Mouse (Mus musculus): ENCODE measurements at regions not wholly inside any gene's neighbourhood (a gene's known extent, or its start where the extent isn't known, plus 50 kb on each side); places are given as distances from the start of the nearest gene placed in this dataset.

DNA sequence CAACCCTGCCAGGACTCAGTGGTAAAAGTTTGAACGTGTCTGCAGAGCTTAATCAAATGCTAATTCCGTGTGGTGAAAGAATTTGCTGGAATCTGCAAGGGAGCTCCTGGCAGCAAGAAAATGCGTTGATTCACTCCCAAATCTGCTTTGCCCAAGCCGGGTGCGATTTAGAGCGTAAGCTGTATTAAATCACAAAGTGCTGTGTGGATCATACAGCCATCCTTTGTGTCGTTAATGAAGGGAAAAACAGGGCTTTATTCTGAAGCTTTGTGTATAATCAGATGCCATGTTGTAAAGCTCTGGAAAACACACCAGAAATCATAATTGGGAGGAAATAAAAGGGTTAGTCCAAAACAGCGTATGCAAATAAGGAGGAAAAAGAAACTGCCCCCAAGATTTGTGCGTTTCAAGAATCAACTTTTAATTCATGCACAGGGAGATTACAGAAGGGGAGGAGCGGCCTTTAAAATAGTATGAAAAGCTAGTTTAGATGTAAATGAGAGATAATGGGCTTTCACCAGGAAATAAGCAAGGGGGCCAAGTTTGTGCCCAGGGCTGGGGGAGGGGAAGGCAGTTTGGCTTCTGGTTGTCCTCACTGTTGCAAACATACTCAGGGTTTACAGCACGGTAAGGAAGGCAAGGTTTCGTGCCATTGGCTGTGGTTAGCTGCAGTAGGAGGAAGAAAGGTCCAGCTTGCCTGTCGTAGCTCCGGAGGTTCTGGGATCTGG, 303.7 kb downstream of the H2al1j start:
- H3K27me3 ChIP-seq (ENCODE audit: insufficient read depth, low read length), result peaks cover 11% of the 10 kb centered on the region; the same call in 1 of the 2 replicates

DNA sequence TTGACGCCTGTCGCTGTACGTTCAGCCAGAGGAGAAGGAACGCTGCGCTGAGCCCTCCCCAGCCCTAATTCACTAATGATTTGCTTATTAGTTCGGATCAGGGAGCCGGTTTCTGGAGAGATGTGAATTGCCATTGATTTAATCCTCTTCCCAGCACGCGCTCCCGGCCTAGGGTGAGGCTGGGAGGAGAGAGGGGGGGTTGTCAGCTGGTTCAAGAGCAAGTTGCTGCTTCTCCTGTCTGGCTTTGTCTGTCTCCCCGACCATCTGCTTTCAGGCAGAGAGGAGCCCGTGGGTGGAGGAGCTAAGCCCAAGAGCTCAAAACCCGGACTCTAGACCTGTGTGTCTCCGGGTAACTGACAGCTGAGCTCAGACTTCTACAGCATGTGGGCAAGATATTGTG, 304.4 kb downstream of the H2al1j start:
- Histone ChIP-seq H3K9me3 (ENCODE audit: low read length) (no peaks in the 10 kb centered on the region), H3K4me1 (replicated peaks; ENCODE audit: low read depth, low read length) (peaks cover 22% of the 10 kb centered on the region), H3K4me3 (replicated peaks; ENCODE audit: low read length) (no peak overlapping the region), H3K27me3 (ENCODE audit: insufficient read depth, low read length) (peaks cover 11% of the 10 kb centered on the region; the same call in 1 of the 2 replicates), H3K36me3 (ENCODE audit: insufficient read depth, low read length) (no peaks in the 10 kb centered on the region)
- TF ChIP-seq POU5F1 (IDR thresholded peaks at IDR 0.05; ENCODE audit: borderline replicate concordance, low read length) (no peak), CTCF (conservative IDR thresholded peaks at IDR 0.05; ENCODE audit: low read length) (no peak), NANOG (IDR thresholded peaks at IDR 0.05; ENCODE audit: borderline replicate concordance, low read length) (no peak)

More for the DNA sequence above, 303.7 kb downstream of the H2al1j start:
- no peak overlapping the region for H3K4me3 ChIP-seq (replicated peaks; ENCODE audit: low read length)
- H3K36me3 ChIP-seq (ENCODE audit: insufficient read depth, low read length), result no peaks in the 10 kb centered on the region
- TF ChIP-seq POU5F1 (IDR thresholded peaks at IDR 0.05; ENCODE audit: borderline replicate concordance, low read length) (no peak), NANOG (IDR thresholded peaks at IDR 0.05; ENCODE audit: borderline replicate concordance, low read length) (no peak), CTCF (conservative IDR thresholded peaks at IDR 0.05; ENCODE audit: low read length) (no peak)
- peaks cover 22% of the 10 kb centered on the region for H3K4me1 ChIP-seq (replicated peaks; ENCODE audit: low read depth, low read length)
- H3K9me3 ChIP-seq (ENCODE audit: low read length), result no peaks in the 10 kb centered on the region

DNA sequence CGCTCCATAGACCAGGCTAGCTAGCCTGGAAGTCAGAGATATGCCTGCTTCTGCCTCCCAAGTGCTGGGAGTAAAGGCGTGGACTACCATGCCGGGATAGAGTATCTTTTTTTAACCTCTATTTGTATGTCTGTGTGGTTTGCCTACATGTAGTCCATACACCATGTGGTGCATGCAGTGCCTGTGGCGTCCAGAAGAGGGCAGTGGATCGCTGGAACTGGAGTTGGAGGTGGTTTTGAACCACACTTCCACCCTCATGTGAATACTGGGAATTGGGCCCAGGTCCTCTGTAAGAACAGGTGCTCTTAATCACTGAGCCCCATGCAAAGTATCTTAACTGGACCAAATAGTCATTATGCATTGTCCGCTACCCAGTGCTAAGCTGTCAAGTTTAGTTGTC, 306.2 kb downstream of the H2al1j start:
- Histone ChIP-seq H3K4me1 (replicated peaks; ENCODE audit: low read depth, low read length) (peaks cover 22% of the 10 kb centered on the region), H3K27me3 (ENCODE audit: insufficient read depth, low read length) (peaks cover 11% of the 10 kb centered on the region; the same call in 1 of the 2 replicates), H3K9me3 (ENCODE audit: low read length) (no peaks in the 10 kb centered on the region), H3K36me3 (ENCODE audit: insufficient read depth, low read length) (no peaks in the 10 kb centered on the region), H3K4me3 (replicated peaks; ENCODE audit: low read length) (no peak overlapping the region)
- TF ChIP-seq POU5F1 (IDR thresholded peaks at IDR 0.05; ENCODE audit: borderline replicate concordance, low read length), result no peak
- TF ChIP-seq NANOG (IDR thresholded peaks at IDR 0.05; ENCODE audit: borderline replicate concordance, low read length), result no peak
- TF ChIP-seq CTCF (conservative IDR thresholded peaks at IDR 0.05; ENCODE audit: low read length), result peak; percentile 48

DNA sequence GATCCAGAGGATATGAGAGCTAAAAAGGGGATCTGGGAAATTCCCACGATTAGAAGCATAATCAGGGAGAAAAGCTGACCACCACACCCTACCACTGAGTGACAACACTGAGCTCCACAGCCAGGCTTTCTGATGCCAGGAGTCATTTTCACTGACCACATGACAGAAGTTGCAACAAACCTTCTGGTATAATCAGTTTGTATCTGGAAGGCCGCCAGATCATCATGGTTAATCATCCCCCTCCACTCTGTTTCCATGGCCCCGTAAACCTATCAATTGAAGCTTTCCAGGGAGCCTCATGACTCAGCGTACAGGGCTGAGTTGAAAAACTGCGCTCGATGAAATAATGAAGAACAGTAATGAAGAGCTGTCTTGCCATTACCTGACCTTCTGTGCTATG, 316.9 kb downstream of the H2al1j start:
- Histone ChIP-seq H3K27me3 (ENCODE audit: insufficient read depth, low read length) (no peaks in the 10 kb centered on the region), H3K9me3 (ENCODE audit: low read length) (no peaks in the 10 kb centered on the region), H3K4me3 (replicated peaks; ENCODE audit: low read length) (no peak overlapping the region), H3K4me1 (replicated peaks; ENCODE audit: low read depth, low read length) (no peaks in the 10 kb centered on the region), H3K36me3 (ENCODE audit: insufficient read depth, low read length) (no peaks in the 10 kb centered on the region)
- no peak for TF ChIP-seq NANOG (IDR thresholded peaks at IDR 0.05; ENCODE audit: borderline replicate concordance, low read length)
- TF ChIP-seq POU5F1 (IDR thresholded peaks at IDR 0.05; ENCODE audit: borderline replicate concordance, low read length), result no peak
- TF ChIP-seq CTCF (conservative IDR thresholded peaks at IDR 0.05; ENCODE audit: low read length), result no peak

DNA sequence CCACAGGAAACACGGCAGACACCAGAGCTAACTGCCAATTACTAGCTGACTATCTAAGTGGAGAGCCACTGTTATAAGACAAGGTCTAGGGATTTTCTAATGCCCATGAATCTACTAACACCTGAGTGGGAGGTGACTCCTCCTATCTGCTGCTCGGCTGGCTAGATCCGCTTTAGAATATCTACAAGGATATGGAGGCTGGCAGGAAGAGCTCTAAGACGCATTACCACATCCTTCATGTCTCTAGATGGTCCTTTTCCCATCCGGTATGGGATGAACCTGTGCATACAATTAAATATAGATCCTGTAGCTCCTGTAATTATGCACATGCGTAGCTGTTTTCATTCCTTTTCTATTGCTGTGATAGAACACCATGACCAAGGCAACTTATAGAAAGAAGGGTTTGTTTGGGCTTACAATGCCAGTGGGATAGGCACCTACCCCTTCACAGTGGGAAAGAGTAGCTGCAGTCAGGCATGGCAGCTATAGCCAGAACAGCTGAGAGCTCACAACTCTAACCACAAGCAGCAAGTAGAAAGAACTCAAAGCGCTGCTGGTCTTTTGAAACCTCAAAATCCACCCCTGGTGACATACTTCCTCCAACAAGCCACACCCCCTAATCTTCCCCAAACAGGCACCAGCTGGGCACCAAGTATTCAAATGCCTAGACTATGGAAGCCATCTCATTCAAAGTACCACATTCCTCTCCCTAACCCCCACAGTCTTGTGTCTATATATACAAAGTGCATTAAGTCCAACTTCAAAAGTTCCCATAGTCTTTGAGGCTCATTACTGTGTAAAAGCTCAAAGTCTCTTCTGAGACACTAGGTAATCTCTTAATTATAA, 319.3 kb downstream of the H2al1j start:
- no peaks in the 10 kb centered on the region for H3K4me1 ChIP-seq (replicated peaks; ENCODE audit: low read depth, low read length)
- no peaks in the 10 kb centered on the region for H3K27me3 ChIP-seq (ENCODE audit: insufficient read depth, low read length)
- TF ChIP-seq NANOG (IDR thresholded peaks at IDR 0.05; ENCODE audit: borderline replicate concordance, low read length), result no peak
- TF ChIP-seq POU5F1 (IDR thresholded peaks at IDR 0.05; ENCODE audit: borderline replicate concordance, low read length), result no peak
- TF ChIP-seq CTCF (conservative IDR thresholded peaks at IDR 0.05; ENCODE audit: low read length), result no peak
- H3K36me3 ChIP-seq (ENCODE audit: insufficient read depth, low read length), result no peaks in the 10 kb centered on the region
- H3K9me3 ChIP-seq (ENCODE audit: low read length), result no peaks in the 10 kb centered on the region
- H3K4me3 ChIP-seq (replicated peaks; ENCODE audit: low read length), result no peak overlapping the region

DNA sequence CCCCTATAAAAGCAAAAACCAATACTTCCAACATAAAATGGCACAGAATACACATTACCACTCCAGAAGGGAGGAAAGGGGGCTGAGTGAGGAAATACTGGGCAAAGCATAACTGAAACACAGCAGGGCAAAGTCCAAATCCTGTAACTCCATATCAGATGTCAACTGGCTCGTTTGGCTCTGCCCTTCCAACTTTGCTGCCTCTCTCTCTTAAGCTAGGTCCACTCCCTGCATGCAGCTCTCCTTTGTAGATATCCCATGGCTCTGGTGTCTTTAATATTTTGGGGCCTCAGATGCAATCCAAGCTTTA, 319.9 kb downstream of the H2al1j start:
- H3K4me1 ChIP-seq (replicated peaks; ENCODE audit: low read depth, low read length), result no peaks in the 10 kb centered on the region
- H3K9me3 ChIP-seq (ENCODE audit: low read length), result no peaks in the 10 kb centered on the region
- H3K27me3 ChIP-seq (ENCODE audit: insufficient read depth, low read length), result no peaks in the 10 kb centered on the region
- H3K4me3 ChIP-seq (replicated peaks; ENCODE audit: low read length), result no peak overlapping the region
- TF ChIP-seq POU5F1 (IDR thresholded peaks at IDR 0.05; ENCODE audit: borderline replicate concordance, low read length) (no peak), NANOG (IDR thresholded peaks at IDR 0.05; ENCODE audit: borderline replicate concordance, low read length) (no peak), CTCF (conservative IDR thresholded peaks at IDR 0.05; ENCODE audit: low read length) (no peak)
- no peaks in the 10 kb centered on the region for H3K36me3 ChIP-seq (ENCODE audit: insufficient read depth, low read length)

DNA sequence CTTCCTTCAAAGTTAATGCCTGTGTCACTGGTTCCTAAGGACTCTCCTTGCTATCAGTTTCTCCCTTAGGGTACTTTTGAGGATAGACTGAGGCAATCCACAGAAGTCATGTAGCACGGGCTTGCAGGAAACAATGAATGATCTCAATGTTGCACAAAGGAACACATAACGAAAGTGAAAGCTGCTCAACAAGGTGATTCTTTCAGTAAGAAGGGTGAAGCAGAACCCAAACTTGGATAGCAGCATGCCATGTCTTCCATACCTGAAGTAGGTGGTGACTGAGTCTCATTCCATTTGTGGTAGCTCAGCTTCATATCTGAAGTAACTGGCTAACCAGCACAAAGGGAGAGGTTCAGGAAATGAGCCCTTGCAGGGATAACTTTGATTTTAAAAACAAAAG, 325.7 kb downstream of the H2al1j start:
- peaks cover 23% of the 10 kb centered on the region for H3K27me3 ChIP-seq (ENCODE audit: insufficient read depth, low read length)
- TF ChIP-seq CTCF (conservative IDR thresholded peaks at IDR 0.05; ENCODE audit: low read length) (no peak), POU5F1 (IDR thresholded peaks at IDR 0.05; ENCODE audit: borderline replicate concordance, low read length) (no peak), NANOG (IDR thresholded peaks at IDR 0.05; ENCODE audit: borderline replicate concordance, low read length) (no peak)
- no peaks in the 10 kb centered on the region for H3K9me3 ChIP-seq (ENCODE audit: low read length)
- no peaks in the 10 kb centered on the region for H3K36me3 ChIP-seq (ENCODE audit: insufficient read depth, low read length)
- no peaks in the 10 kb centered on the region for H3K4me1 ChIP-seq (replicated peaks; ENCODE audit: low read depth, low read length)
- no peak overlapping the region for H3K4me3 ChIP-seq (replicated peaks; ENCODE audit: low read length)

DNA sequence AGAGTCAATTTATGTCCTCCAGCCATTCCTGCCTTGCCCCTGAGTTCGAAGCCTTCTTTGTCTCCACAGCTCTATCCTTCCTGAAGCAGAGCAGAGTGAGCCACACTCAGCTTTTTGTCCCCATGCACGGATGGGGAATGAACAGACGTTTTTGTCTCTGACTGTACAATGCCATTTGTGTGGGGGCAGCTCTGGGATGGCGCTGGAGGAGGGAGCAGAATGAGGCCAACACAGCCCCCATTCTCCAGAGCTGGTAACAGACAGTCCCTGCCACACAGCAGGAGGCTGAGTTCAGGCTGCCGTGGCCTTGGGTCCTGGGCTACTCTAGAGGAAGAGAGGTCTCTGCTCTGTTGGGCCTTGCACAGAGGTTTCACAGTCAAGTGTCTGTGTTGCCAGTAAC, 327.4 kb downstream of the H2al1j start:
- Histone ChIP-seq H3K4me3 (replicated peaks; ENCODE audit: low read length) (no peak overlapping the region), H3K9me3 (ENCODE audit: low read length) (no peaks in the 10 kb centered on the region), H3K4me1 (replicated peaks; ENCODE audit: low read depth, low read length) (no peaks in the 10 kb centered on the region), H3K36me3 (ENCODE audit: insufficient read depth, low read length) (no peaks in the 10 kb centered on the region), H3K27me3 (ENCODE audit: insufficient read depth, low read length) (peaks cover 30% of the 10 kb centered on the region)
- no peak for TF ChIP-seq POU5F1 (IDR thresholded peaks at IDR 0.05; ENCODE audit: borderline replicate concordance, low read length)
- TF ChIP-seq NANOG (IDR thresholded peaks at IDR 0.05; ENCODE audit: borderline replicate concordance, low read length), result no peak
- no peak for TF ChIP-seq CTCF (conservative IDR thresholded peaks at IDR 0.05; ENCODE audit: low read length)
